Mouse (Mus musculus): ENCODE results near the gene Ifi205. TPM values are rescaled to one million over a fixed set of nuclear protein-coding genes. Genes with fewer than 3 reads are reported as not detected.
"Not testable (repeated sequence)": the region's sequence is repeated elsewhere in the genome, so short reads cannot be mapped to it uniquely, and the experiment has no call there.

Ifi205 gene
- polyA plus RNA-seq (2014; fragmentation: Nextera tagmentation; extraction: Ambion mirVana) = 0.26 and 0.30 TPM in 2 replicates

DNA sequence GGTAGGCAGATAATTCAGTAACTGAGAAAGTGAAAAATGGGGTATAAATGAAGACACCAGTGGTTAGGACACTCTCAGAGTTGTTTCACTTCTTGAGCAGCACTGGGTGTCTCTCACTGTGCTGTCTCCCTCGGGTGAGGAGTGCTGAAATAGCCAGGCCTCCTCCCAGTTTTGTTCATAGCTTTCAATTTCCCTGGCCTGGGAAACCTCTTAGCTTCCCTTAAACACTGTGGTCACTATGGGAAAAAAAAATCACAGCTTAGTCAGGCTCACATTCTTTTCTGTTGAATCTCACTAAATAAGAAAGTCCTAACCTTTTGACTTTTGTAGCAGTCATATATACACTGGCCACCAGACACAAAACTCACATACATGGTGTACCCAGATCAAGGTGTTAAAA, at the start of gene Ifi205:
Gene Ifi205, minus strand, starts transcription at position 113 of the 400 bp plus-strand sequence.
- Histone ChIP-seq H3K4me1 (ENCODE audit: insufficient read depth) (no peaks in the 10 kb centered on the region), H3K36me3 (ENCODE audit: insufficient read depth) (no peaks in the 10 kb centered on the region), H3K27me3 (ENCODE audit: insufficient read depth, low read length) (no peaks in the 10 kb centered on the region), H3K9ac (no peak within 1 kb of the TSS), H3K4me3 (ENCODE audit: low read depth, low read length) (no peak within 1 kb of the TSS), H3K9me3 (ENCODE audit: low read depth, low read length) (no peaks in the 10 kb centered on the region), H3K4me2 (no peak within 1 kb of the TSS), H3K27ac (ENCODE audit: low read depth) (no peak within 1 kb of the TSS)
- TF ChIP-seq CTCF (IDR thresholded peaks at IDR 0.05; ENCODE audit: low read depth) = no peak
- DNase-seq = no peak
- ATAC-seq (ENCODE audit: insufficient read depth) = no peak
- WGBS = 35% methylated on average over 1 of the region's 1 CpGs

DNA sequence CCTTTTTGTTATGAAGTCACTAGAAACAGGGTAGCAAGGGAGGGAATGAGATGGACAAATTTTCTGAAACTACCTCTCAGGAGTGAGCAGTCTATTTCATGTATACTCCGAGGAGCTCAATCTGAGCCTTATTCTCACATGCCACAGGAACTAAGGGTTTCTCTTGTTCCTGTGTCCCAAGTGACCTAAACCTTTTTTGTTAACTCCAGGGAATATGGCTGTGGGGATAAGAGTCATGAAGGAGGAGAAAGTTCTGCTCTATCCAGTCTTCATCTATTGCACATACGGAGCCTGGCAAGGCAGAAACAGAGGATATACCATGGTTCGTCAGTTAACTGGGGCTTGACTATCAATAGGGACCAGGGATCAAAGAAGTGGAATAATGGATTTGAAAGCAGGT, 34.7 kb upstream of the Ifi205 start, which contains the start of gene Olfr430:
Gene Olfr430, plus strand, starts transcription at position 301 of the 400 bp plus-strand sequence.
- TF ChIP-seq CTCF (IDR thresholded peaks at IDR 0.05; ENCODE audit: low read depth) = no peak
- no peaks in the 10 kb centered on the region for H3K4me1 ChIP-seq (ENCODE audit: insufficient read depth)
- ATAC-seq (ENCODE audit: insufficient read depth) (no peak), DNase-seq (no peak)
- H3K36me3 ChIP-seq (ENCODE audit: insufficient read depth) = no peaks in the 10 kb centered on the region
- WGBS = 86% methylated on average over 3 of the region's 3 CpGs
- no peak within 1 kb of the TSS for H3K27ac ChIP-seq (ENCODE audit: low read depth)
- no peak within 1 kb of the TSS for H3K4me2 ChIP-seq
- H3K27me3 ChIP-seq (ENCODE audit: insufficient read depth, low read length) = no peaks in the 10 kb centered on the region
- no peaks in the 10 kb centered on the region for H3K9me3 ChIP-seq (ENCODE audit: low read depth, low read length)
- no peak within 1 kb of the TSS for H3K4me3 ChIP-seq (ENCODE audit: low read depth, low read length)
- H3K9ac ChIP-seq = no peak within 1 kb of the TSS

DNA sequence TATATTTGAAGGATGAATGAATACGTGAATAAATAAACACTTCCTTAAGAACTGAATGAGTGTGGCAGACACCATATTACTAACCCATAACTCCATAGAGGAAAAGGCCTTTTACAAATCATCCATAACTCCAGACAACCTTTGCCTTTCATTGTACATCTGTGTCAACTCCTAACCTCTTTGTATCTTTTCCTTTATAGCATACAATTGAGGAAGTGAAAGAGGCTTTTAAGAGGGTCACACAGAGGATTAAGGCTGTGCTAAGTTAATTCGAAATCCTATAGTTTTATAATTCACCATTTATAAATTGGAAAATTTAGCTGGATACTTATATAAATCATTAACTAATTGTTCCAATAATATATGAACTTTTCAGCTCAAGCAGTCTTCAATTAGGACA, 23.6 kb upstream of the Ifi205 start:
- no peak overlapping the region for H3K9ac ChIP-seq
- H3K36me3 ChIP-seq (ENCODE audit: insufficient read depth) = no peaks in the 10 kb centered on the region
- WGBS = 73% methylated on average over 2 of the region's 2 CpGs
- H3K27me3 ChIP-seq (ENCODE audit: insufficient read depth, low read length) = no peaks in the 10 kb centered on the region
- H3K4me3 ChIP-seq (ENCODE audit: low read depth, low read length) = no peak overlapping the region
- H3K9me3 ChIP-seq (ENCODE audit: low read depth, low read length) = no peaks in the 10 kb centered on the region
- no peaks in the 10 kb centered on the region for H3K4me1 ChIP-seq (ENCODE audit: insufficient read depth)
- H3K4me2 ChIP-seq = no peak overlapping the region
- no peak for ATAC-seq (ENCODE audit: insufficient read depth)
- no peak overlapping the region for H3K27ac ChIP-seq (ENCODE audit: low read depth)
- TF ChIP-seq CTCF (IDR thresholded peaks at IDR 0.05; ENCODE audit: low read depth) = no peak
- no peak for DNase-seq

DNA sequence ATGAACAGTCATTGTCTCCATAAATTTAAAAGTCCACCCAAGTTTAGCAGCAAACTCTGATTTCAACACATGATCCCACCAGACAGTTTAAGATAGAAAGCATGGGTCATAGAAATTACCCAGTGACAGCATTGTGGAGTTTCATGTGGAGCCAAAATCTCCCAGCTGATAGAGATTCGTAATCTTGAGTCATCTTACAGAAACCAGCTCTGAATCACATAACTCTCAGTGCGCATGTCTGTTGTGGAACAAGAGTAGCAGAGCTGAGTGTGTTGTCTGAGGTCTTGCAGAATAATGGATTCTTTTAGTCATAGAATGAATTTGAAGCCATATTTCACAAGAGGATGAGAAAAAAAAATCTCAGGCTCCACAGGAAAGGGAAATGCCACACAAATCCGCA, 21.4 kb upstream of the Ifi205 start:
- Histone ChIP-seq H3K27ac (ENCODE audit: low read depth) (no peak overlapping the region), H3K4me2 (no peak overlapping the region), H3K27me3 (ENCODE audit: insufficient read depth, low read length) (no peaks in the 10 kb centered on the region), H3K4me1 (ENCODE audit: insufficient read depth) (no peaks in the 10 kb centered on the region), H3K9me3 (ENCODE audit: low read depth, low read length) (no peaks in the 10 kb centered on the region), H3K9ac (no peak overlapping the region), H3K36me3 (ENCODE audit: insufficient read depth) (no peaks in the 10 kb centered on the region), H3K4me3 (ENCODE audit: low read depth, low read length) (no peak overlapping the region)
- DNase-seq (no peak), ATAC-seq (ENCODE audit: insufficient read depth) (no peak)
- WGBS = 75% methylated on average over 3 of the region's 3 CpGs
- no peak for TF ChIP-seq CTCF (IDR thresholded peaks at IDR 0.05; ENCODE audit: low read depth)

DNA sequence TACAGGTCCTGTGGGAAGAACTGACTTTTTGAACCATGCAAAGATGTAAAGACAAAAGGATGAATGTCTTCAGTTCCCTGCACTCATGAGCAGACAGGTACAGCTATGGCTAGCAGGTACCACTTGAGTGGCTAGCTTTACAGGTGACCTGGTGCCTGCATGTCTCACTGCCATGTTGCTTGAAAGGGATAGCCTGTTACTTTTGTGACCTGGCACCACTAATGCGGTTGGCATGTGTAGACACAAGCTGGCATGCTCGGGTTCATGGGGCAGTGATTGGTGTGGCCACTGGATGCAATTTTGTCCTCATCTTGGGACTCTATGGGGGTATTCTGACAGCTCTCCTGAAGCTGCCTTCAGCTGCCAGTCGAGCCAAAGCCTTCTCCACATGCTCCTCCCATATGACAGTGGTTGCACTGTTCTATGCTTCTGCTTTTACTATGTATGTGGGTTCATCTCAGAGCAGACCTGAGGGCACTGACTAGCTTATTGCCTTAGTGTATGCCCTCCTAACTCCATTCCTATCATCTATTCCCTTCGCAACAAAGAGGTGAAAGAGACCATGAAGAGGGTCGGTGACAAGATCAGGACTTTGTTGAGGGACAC, 20.4 kb upstream of the Ifi205 start:
- Histone ChIP-seq H3K4me1 (ENCODE audit: insufficient read depth) (no peaks in the 10 kb centered on the region), H3K4me2 (no peak overlapping the region), H3K27me3 (ENCODE audit: insufficient read depth, low read length) (no peaks in the 10 kb centered on the region), H3K4me3 (ENCODE audit: low read depth, low read length) (no peak overlapping the region), H3K27ac (ENCODE audit: low read depth) (no peak overlapping the region), H3K9ac (no peak overlapping the region), H3K9me3 (ENCODE audit: low read depth, low read length) (no peaks in the 10 kb centered on the region), H3K36me3 (ENCODE audit: insufficient read depth) (no peaks in the 10 kb centered on the region)
- DNase-seq = no peak
- no peak for ATAC-seq (ENCODE audit: insufficient read depth)
- 73% methylated on average over 5 of the region's 5 CpGs for WGBS
- TF ChIP-seq CTCF (IDR thresholded peaks at IDR 0.05; ENCODE audit: low read depth) = no peak

DNA sequence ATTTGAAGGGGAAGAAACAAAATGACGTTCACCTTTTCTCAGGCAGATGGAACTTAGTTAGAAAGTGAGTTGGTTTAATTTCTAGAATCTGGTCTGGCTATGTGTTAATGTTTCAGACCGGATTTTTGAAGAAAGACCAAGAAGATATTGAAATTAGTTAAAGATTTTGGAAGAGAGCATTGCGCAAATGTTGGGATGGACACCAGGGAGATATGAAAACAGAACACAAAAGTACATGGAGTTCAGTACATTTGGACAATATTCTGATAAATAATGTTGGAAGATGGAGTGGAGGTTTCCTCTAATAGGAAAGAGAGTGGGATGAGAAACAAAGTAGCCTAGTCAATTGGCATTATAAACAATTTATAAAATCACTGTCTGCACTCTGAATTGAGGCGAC, 19.9 kb upstream of the Ifi205 start:
- WGBS = 79% methylated on average over 4 of the region's 4 CpGs
- DNase-seq (no peak), ATAC-seq (ENCODE audit: insufficient read depth) (no peak)
- no peak overlapping the region for H3K27ac ChIP-seq (ENCODE audit: low read depth)
- no peaks in the 10 kb centered on the region for H3K27me3 ChIP-seq (ENCODE audit: insufficient read depth, low read length)
- H3K4me1 ChIP-seq (ENCODE audit: insufficient read depth) = no peaks in the 10 kb centered on the region
- no peaks in the 10 kb centered on the region for H3K36me3 ChIP-seq (ENCODE audit: insufficient read depth)
- H3K9me3 ChIP-seq (ENCODE audit: low read depth, low read length) = no peaks in the 10 kb centered on the region
- no peak overlapping the region for H3K9ac ChIP-seq
- no peak overlapping the region for H3K4me2 ChIP-seq
- no peak overlapping the region for H3K4me3 ChIP-seq (ENCODE audit: low read depth, low read length)
- no peak for TF ChIP-seq CTCF (IDR thresholded peaks at IDR 0.05; ENCODE audit: low read depth)

DNA sequence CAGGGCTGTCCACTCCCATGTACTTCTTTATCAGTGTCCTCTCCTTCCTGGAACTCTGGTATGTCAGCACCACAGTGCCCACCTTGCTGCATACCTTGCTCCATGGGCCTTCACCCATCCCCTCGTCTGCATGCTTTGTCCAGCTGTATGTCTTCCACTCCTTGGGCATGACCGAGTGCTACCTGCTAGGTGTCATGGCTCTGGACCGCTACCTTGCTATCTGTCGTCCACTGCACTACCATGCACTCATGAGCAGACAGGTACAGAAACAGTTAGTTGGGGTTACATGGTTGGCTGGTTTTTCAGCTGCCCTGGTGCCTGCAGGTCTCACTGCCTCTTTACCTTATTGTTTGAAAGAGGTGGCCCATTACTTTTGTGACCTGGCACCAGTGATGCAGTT, 18.9 kb upstream of the Ifi205 start:
- no peak overlapping the region for H3K4me3 ChIP-seq (ENCODE audit: low read depth, low read length)
- no peaks in the 10 kb centered on the region for H3K9me3 ChIP-seq (ENCODE audit: low read depth, low read length)
- H3K9ac ChIP-seq = no peak overlapping the region
- no peaks in the 10 kb centered on the region for H3K36me3 ChIP-seq (ENCODE audit: insufficient read depth)
- DNase-seq = no peak
- no peak for ATAC-seq (ENCODE audit: insufficient read depth)
- H3K4me2 ChIP-seq = no peak overlapping the region
- no peak for TF ChIP-seq CTCF (IDR thresholded peaks at IDR 0.05; ENCODE audit: low read depth)
- no peaks in the 10 kb centered on the region for H3K4me1 ChIP-seq (ENCODE audit: insufficient read depth)
- WGBS = 81% methylated on average over 4 of the region's 4 CpGs
- H3K27me3 ChIP-seq (ENCODE audit: insufficient read depth, low read length) = no peaks in the 10 kb centered on the region
- no peak overlapping the region for H3K27ac ChIP-seq (ENCODE audit: low read depth)

DNA sequence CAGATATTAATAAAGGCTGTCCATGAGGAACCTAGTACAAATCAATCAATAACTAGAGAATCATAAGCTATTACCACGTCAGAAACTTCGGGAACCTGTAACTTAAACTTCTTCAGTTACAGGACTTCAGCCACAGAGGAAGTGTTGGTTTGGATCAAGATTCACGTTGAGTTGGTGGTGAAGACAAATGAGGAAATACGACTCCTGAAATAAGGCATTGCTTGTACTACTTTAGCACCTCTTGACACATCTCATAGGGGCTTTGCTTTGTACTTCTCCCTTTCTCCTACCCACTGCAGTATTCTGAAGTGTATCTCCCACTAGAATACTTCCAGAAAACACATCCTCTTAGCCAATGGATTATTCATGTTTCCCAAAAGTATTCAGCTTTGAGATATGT, 17.7 kb upstream of the Ifi205 start:
- not testable (repeated sequence) for H3K36me3 ChIP-seq (ENCODE audit: insufficient read depth); H3K4me2 ChIP-seq; H3K27me3 ChIP-seq (ENCODE audit: insufficient read depth, low read length); ATAC-seq (ENCODE audit: insufficient read depth); H3K27ac ChIP-seq (ENCODE audit: low read depth); H3K9ac ChIP-seq; DNase-seq; H3K4me3 ChIP-seq (ENCODE audit: low read depth, low read length); H3K9me3 ChIP-seq (ENCODE audit: low read depth, low read length); H3K4me1 ChIP-seq (ENCODE audit: insufficient read depth)
- 54% methylated on average over 4 of the region's 4 CpGs for WGBS
